Mouse (Mus musculus) limb, embryonic 10.5 days (tissue): ENCODE results near the gene Gjd3. TPM values are rescaled to one million over a fixed set of nuclear protein-coding genes. Genes with fewer than 3 reads are reported as not detected.
A peak's percentile ranks its signal among the peaks of the same experiment; 100 is the strongest.
"Not testable (repeated sequence)": the region's sequence is repeated elsewhere in the genome, so short reads cannot be mapped to it uniquely, and the experiment has no call there.

Source experiments
- DNase-seq: peaks from one replicate; pipeline ENCODE4 v3.0.0-alpha.2; 2017; ENCODE audit warnings: low spot score
- H3K27ac ChIP-seq: fragments of 300-500 bp; sonication (generic); 2 replicates; pipeline ENCODE4 v1.5.1; 2016; ENCODE audit warnings: mild to moderate bottlenecking
- H3K27me3 ChIP-seq: fragments of 300-500 bp; sonication (generic); 2 replicates; pipeline ENCODE4 v1.6.1; 2016; ENCODE audit warnings: low read depth, mild to moderate bottlenecking; ENCODE audit not compliant: poor library complexity, severe bottlenecking
- H3K36me3 ChIP-seq: fragments of 300-500 bp; sonication (generic); 2 replicates; pipeline ENCODE4 v1.6.1; 2016; ENCODE audit warnings: mild to moderate bottlenecking, moderate library complexity
- H3K4me1 ChIP-seq: fragments of 300-500 bp; sonication (generic); 2 replicates; pipeline ENCODE4 v1.6.1; 2016
- H3K4me3 ChIP-seq: fragments of 300-500 bp; sonication (generic); 2 replicates; pipeline ENCODE4 v1.5.1; 2016; ENCODE audit warnings: mild to moderate bottlenecking, moderate library complexity
- H3K9me3 ChIP-seq: fragments of 300-500 bp; sonication (generic); replicated peaks from 2 replicates; pipeline ENCODE4 v1.6.1; 2016; ENCODE audit warnings: mild to moderate bottlenecking
- WGBS: fragments of 180-500 bp; shearing (Covaris S2); methylation state at CpG from one replicate; pipeline ENCODE4 v1.1.7; 2016; 5-methylcytosine and 5-hydroxymethylcytosine counted together
- polyA plus RNA-seq: library from polyadenylated mRNA; unstranded; fragments of >200 nt; fragmentation: Nextera tagmentation; extraction: Ambion mirVana; gene quantifications from 2 replicates; pipeline ENCODE4 v1.2.1, GENCODE M21; 2016

Gene Gjd3
- polyA plus RNA-seq, 1 experiment from 2014 or later, result 0.29 TPM

- no peak for DNase-seq
- no peak overlapping the region for H3K27ac ChIP-seq
- 94% methylated on average over 11 of the region's 11 CpGs for WGBS
These were observed 16.4 kb upstream of the Gjd3 start for GRCm38 (mm10) chr11:98999243-98999642.

GRCm38 (mm10) chr11:98998776-98999175 lies 16.0 kb upstream of the Gjd3 start:
- no peak overlapping the region for H3K27ac ChIP-seq
- no peaks in the 10 kb centered on the region for H3K4me1 ChIP-seq
- H3K36me3 ChIP-seq, result peaks cover 100% of the 10 kb centered on the region
- no peaks in the 10 kb centered on the region for H3K27me3 ChIP-seq
- no peak for DNase-seq
- H3K9me3 ChIP-seq, result no peaks in the 10 kb centered on the region
- H3K4me3 ChIP-seq, result no peak overlapping the region

More at GRCm38 (mm10) chr11:98999243-98999642, 16.4 kb upstream of the Gjd3 start:
- H3K4me1 ChIP-seq, result no peaks in the 10 kb centered on the region
- H3K9me3 ChIP-seq, result no peaks in the 10 kb centered on the region
- peaks cover 100% of the 10 kb centered on the region for H3K36me3 ChIP-seq
- H3K4me3 ChIP-seq, result no peak overlapping the region
- no peaks in the 10 kb centered on the region for H3K27me3 ChIP-seq

- Histone ChIP-seq H3K27ac (no peak overlapping the region), H3K27me3 (no peaks in the 10 kb centered on the region), H3K36me3 (peaks cover 100% of the 10 kb centered on the region), H3K4me1 (no peaks in the 10 kb centered on the region), H3K9me3 (no peaks in the 10 kb centered on the region), H3K4me3 (no peak overlapping the region)
- DNase-seq, result no peak
- whole genome bisulfite sequencing, result 93% methylated on average over 4 of the region's 4 CpGs
These were observed 14.8 kb upstream of the Gjd3 start for GRCm38 (mm10) chr11:98997659-98998058.

GRCm38 (mm10) chr11:98995987-98996386 lies 13.2 kb upstream of the Gjd3 start:
- WGBS, result 96% methylated on average over 7 of the region's 7 CpGs
- Histone ChIP-seq H3K27me3 (no peaks in the 10 kb centered on the region), H3K27ac (no peak overlapping the region), H3K4me1 (no peaks in the 10 kb centered on the region), H3K36me3 (peaks cover 100% of the 10 kb centered on the region), H3K9me3 (no peaks in the 10 kb centered on the region), H3K4me3 (no peak overlapping the region)
- DNase-seq, result no peak

GRCm38 (mm10) chr11:98990866-98991265 lies 8.1 kb upstream of the Gjd3 start:
- Histone ChIP-seq H3K4me1 (no peaks in the 10 kb centered on the region), H3K9me3 (no peaks in the 10 kb centered on the region), H3K36me3 (peaks cover 74% of the 10 kb centered on the region), H3K27ac (no peak overlapping the region), H3K27me3 (no peaks in the 10 kb centered on the region), H3K4me3 (no peak overlapping the region)
- WGBS, result 84% methylated on average over 6 of the region's 6 CpGs
- no peak for DNase-seq

- DNase-seq, H3K27ac ChIP-seq, H3K4me3 ChIP-seq, H3K9me3 ChIP-seq: not testable (repeated sequence)
- H3K36me3 ChIP-seq, result peaks cover 48% of the 10 kb centered on the region
- peaks cover 16% of the 10 kb centered on the region for H3K4me1 ChIP-seq
- WGBS, result 94% methylated on average over 6 of the region's 6 CpGs
- H3K27me3 ChIP-seq, result peaks cover 13% of the 10 kb centered on the region
These were observed 5.4 kb upstream of the Gjd3 start for GRCm38 (mm10) chr11:98988260-98988659.

GRCm38 (mm10) chr11:98985542-98985941 lies 2.7 kb upstream of the Gjd3 start:
- peaks cover 21% of the 10 kb centered on the region for H3K36me3 ChIP-seq
- H3K4me1 ChIP-seq, result peaks cover 38% of the 10 kb centered on the region
- peaks cover 41% of the 10 kb centered on the region for H3K27me3 ChIP-seq
- no peak overlapping the region for H3K4me3 ChIP-seq
- H3K27ac ChIP-seq, result no peak overlapping the region
- H3K9me3 ChIP-seq, result no peaks in the 10 kb centered on the region
- WGBS, result 86% methylated on average over 7 of the region's 7 CpGs
- DNase-seq, result no peak

- Histone ChIP-seq H3K36me3 (peaks cover 8% of the 10 kb centered on the region), H3K27me3 (peaks cover 44% of the 10 kb centered on the region), H3K27ac (no peak overlapping the region), H3K4me1 (peaks cover 44% of the 10 kb centered on the region), H3K9me3 (no peaks in the 10 kb centered on the region), H3K4me3 (no peak overlapping the region)
- 50% methylated on average over 8 of the region's 8 CpGs for whole genome bisulfite sequencing
- peak; percentile 30 for DNase-seq
These were observed 735 bp upstream of the Gjd3 start for GRCm38 (mm10) chr11:98983551-98983950.

- H3K36me3 ChIP-seq, result no peaks in the 10 kb centered on the region
- no peaks in the 10 kb centered on the region for H3K9me3 ChIP-seq
- peak; percentile 84 for DNase-seq
- peaks cover 45% of the 10 kb centered on the region for H3K4me1 ChIP-seq
- H3K27ac ChIP-seq, result peak overlapping the region; percentile 79
- peak overlapping the region; percentile 69 for H3K4me3 ChIP-seq
- H3K27me3 ChIP-seq, result peaks cover 44% of the 10 kb centered on the region
- WGBS, result under 1% methylated on average over 94 of the region's 94 CpGs
These were observed 631 bp downstream of the Gjd3 start for GRCm38 (mm10) chr11:98981997-98982772.

- Histone ChIP-seq H3K9me3 (no peaks in the 10 kb centered on the region), H3K27me3 (peaks cover 44% of the 10 kb centered on the region), H3K4me3 (peak overlapping the region; percentile 69), H3K36me3 (no peaks in the 10 kb centered on the region), H3K4me1 (peaks cover 45% of the 10 kb centered on the region), H3K27ac (peak overlapping the region; percentile 79)
- peak; percentile 32 for DNase-seq
- WGBS, result 37% methylated on average over 20 of the region's 20 CpGs
These were observed 1.4 kb downstream of the Gjd3 start for GRCm38 (mm10) chr11:98981289-98981996.

- Histone ChIP-seq H3K27me3 (peaks cover 42% of the 10 kb centered on the region), H3K4me3 (no peak overlapping the region), H3K4me1 (peaks cover 35% of the 10 kb centered on the region), H3K27ac (no peak overlapping the region), H3K36me3 (peaks cover 10% of the 10 kb centered on the region), H3K9me3 (no peaks in the 10 kb centered on the region)
- DNase-seq, result no peak
- WGBS, result 79% methylated on average over 5 of the region's 5 CpGs
These were observed 3.5 kb downstream of the Gjd3 start for GRCm38 (mm10) chr11:98979356-98979755.

- no peak overlapping the region for H3K27ac ChIP-seq
- no peaks in the 10 kb centered on the region for H3K9me3 ChIP-seq
- peaks cover 18% of the 10 kb centered on the region for H3K36me3 ChIP-seq
- H3K4me1 ChIP-seq, result peaks cover 34% of the 10 kb centered on the region
- peak; percentile 33 for DNase-seq
- 42% methylated on average over 15 of the region's 15 CpGs for WGBS
- peaks cover 35% of the 10 kb centered on the region for H3K27me3 ChIP-seq
- H3K4me3 ChIP-seq, result no peak overlapping the region
These were observed 4.2 kb downstream of the Gjd3 start for GRCm38 (mm10) chr11:98978526-98979148.
